Mouse (Mus musculus): Measurements from ENCODE around the gene Chit1.

The Chit1 gene

DNA sequence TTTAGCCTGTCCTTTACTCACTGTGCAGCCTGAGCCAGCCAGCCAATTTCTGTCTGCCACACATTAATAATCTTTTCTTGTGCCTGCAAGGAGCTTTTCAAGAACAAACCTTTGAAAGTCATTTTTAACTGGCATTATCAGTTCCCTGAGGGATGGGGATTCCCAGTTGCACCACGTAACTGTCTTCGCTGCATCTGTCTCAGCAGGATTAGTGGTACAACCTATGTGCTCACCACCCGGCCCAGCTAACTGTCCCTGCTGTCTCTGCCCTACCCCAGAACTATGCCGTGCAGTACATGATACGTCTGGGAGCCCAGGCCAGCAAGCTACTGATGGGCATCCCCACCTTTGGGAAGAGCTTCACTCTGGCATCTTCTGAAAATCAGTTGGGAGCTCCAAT, 77.2 kb downstream of the Chit1 start:
- no peak for DNase-seq (ENCODE audit: low read depth, low spot score)

DNA sequence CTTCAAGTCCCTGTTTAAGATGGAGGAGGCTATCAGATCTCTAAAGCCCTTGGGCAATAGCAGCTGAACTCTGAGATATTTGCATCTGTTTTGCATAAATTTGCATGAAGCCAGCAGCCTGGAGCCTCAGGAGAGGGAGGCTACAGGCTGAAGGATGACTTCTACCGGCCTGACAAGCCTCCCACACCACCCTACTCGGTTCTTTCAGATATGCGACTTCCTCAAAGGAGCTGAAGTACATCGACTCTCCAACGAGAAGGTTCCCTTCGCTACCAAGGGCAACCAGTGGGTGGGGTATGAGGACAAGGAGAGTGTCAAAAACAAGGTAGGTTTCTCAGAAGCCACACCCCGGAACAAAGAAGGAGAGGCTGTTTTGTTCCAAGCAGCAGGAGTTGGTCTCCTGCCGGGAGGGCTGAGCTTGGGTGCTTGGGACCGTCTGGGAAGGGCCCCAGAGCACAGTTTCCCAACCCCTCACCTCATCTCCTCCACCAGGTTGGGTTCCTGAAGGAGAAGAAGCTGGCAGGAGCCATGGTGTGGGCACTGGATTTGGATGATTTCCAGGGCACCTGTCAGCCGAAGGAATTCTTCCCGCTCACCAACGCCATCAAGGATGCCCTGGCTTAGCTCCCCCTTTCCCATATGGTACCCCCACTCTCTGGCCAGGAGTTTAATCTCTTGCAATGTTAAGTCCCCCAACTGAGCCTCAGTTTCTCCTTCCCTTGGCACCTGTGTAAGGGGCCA, 78.1 kb downstream of the Chit1 start:
- no peak for DNase-seq (ENCODE audit: low read depth, low spot score)

DNA sequence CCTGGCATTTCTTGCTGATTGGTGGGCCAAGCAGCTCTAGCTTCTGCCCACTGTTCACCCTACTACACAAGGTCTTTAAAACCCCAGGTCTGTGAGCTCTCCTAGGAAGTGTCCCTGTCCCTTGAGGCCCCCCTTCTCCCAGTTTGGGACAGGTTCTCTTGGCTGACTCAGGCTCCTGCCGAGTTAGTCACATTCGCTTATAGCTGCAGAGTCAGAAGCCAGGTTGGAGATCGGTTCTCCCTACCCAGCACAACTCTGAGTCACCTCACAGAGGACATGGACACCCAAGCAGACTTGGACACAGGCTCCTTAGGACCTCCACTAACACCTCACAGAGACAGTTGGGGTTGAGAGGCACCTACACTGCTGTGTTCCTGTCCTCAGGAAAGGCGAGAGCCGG, 80.2 kb downstream of the Chit1 start:
- no peak for DNase-seq (ENCODE audit: low read depth, low spot score)

DNA sequence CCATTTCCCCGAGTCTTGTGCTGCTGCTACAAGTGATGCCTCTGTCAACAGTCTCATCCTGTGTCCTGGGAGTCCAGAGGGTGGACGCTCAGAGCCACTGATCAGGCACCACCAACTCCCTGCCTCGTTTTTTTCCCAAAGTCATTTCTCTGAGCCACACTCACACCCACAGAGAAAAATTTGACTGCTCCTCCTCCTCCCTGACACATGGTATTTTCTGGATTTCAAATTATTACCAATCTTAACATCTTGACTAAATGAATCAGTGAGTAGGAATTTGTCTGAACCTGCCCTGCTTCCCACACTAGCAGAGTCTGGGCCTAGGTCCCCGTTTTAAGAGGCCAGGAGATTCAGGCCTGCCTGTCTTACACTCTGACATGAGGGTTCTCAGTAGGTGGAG, 81.0 kb downstream of the Chit1 start:
- DNase-seq (ENCODE audit: low read depth, low spot score): no peak

DNA sequence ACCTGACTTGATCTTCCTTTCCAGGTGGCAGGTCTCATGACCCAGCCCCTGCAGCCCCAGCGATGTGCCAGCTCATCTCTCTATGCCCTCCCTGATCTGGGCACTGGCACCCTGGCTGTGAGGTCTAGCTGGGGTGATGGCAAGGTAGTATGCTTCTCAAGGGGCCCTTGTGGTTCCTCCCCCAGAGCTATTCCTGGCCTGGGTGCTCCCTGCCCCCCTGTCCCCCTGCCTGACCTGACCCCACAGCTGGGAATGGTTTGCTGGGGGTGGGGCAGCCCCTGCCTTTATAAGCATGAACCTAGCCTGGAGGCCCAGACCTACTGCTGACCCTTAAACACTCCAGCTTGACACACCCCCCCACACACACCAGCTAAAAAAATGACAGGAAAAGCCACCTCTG, 82.1 kb downstream of the Chit1 start, which contains the start of gene Mybph:
Mybph (plus strand) TSS at position 323 of the 400 bp plus-strand sequence.
- DNase-seq (ENCODE audit: low read depth, low spot score): no peak

DNA sequence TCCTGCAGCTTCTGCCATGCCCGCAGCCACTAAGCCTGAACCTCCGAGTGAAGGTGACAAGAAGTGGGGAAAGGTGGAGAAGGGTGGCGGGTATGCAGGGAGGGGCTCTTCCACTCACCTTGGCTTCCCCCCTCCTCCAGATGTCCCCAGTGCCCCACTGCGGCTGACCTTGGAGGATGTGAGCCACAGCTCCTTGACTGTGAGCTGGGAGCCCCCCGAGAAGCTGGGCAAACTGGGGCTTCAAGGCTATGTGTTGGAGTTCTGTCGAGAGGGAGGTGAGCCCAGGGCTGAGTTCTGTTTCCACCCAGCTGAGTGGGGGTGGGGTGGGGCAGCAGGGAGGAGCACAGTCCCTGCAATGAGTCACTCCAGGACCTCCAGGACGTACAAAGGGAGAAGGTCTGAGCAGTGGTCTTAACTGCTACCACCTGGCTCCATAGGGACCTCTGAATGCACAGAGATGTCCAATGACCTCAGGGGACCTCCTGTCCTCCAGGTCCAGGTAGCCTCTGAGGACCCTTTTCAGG, 82.7 kb downstream of the Chit1 start:
- no peak for DNase-seq (ENCODE audit: low read depth, low spot score)

DNA sequence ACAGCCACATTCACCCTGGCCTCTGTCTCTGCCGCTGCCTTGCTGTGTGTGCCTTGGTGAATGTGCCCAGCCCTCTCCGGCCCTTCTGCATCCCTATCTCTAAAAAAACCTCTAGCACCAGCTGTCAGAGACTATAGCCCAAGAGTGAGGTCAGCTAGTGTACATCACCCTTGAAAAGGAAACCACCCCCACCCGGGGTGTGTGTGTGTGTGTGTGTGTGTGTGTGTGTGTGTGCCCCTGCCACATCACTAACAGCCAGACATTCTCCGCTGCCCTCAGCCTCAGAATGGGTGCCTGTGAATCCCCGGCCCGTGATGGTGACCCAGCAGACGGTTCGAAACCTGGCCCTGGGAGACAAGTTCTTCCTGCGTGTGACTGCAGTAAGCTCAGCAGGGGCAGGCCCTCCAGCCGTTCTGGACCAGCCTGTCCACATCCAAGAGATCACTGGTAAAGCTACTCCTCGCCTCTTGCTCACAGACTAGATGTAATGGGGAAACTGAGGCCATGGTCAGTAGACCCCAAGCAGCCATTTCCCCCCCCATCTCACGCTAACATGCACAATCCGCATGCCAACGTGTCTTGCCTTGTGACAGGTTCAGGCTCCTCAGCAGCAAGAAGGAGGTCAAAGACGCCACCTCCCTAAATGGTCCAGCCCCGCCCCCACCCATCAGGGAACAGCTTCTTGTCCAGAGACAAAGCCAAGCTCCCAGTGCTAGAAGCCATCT, 83.4 kb downstream of the Chit1 start:
- no peak for DNase-seq (ENCODE audit: low read depth, low spot score)

DNA sequence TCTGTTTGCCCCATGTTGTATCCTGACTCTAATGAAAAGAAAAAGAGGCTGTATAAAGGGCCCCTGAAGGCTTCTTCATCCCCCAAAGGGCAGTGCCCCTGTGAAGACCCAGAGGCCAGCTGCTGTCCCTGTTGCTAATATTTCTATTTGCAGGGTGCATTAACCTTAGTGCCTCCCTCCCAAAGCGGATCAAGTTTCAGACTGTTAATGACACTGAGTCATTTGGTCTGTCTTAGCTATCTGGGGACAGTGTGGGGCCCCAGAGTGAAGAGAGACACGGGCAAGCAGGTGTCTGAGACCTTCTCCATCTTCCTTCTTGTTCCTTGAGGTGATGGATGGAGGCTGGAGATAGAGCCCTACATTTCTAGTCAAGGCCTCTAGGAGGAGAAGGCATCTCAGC, 84.1 kb downstream of the Chit1 start:
- no peak for DNase-seq (ENCODE audit: low read depth, low spot score)

DNA sequence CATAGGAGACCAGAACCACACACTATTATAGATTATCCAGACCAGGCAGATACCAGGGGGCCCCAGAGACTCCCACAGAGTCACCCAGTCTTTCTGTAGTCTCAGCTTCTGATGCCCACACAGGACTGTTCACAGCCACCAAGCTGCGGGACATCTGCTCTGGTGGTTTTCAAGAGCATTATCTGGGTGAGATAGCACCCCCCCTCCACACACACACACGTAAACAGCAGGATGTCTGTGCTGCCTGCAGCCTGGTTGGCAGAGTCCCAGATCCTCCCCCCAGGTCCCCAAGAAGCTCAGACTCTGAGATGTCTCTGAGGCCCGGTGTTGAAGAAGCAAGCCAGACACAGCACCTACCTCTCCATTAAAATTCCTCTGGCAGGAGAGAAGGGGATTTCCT, 84.5 kb downstream of the Chit1 start:
- DNase-seq (ENCODE audit: low read depth, low spot score): no peak

DNA sequence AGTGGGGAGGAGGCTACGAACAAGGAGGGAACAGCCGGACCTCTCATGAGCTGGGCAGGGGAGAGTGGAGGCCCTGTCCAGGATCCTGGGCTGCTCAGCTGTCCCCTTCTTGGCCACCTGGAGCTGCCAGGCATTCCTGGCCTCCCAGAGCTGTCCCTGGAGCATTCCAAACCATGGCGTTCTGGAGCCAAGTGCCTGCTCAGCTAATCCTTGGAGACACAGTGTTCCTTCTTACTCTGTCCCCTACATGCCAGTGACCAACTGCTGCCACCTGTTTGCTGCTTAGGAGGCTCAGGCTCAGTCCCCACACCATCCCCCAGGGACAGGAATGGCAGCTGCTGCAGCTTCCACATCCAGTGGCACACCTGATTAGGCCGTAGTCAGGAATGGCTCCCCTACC, 84.9 kb downstream of the Chit1 start:
- no peak for DNase-seq (ENCODE audit: low read depth, low spot score)

DNA sequence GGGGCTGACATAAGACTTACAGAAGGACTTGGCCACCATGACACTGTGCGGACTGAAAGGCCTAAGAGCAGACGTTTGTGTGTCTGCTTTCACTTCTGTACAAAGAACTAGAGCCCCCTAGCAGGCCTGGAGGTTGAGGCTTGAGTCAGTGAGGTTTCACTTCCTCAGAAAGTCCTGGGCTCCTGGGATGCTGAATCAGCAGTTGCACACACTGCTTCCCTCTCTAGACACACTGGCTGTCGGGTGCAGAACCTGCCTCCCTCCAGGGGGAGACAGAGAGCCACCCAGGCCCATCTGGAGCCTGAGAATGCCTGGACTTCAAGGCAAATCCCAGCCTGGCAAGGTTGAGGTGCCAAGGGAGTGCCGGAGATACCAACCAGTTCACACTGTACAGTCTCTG, 85.3 kb downstream of the Chit1 start:
- no peak for DNase-seq (ENCODE audit: low read depth, low spot score)

DNA sequence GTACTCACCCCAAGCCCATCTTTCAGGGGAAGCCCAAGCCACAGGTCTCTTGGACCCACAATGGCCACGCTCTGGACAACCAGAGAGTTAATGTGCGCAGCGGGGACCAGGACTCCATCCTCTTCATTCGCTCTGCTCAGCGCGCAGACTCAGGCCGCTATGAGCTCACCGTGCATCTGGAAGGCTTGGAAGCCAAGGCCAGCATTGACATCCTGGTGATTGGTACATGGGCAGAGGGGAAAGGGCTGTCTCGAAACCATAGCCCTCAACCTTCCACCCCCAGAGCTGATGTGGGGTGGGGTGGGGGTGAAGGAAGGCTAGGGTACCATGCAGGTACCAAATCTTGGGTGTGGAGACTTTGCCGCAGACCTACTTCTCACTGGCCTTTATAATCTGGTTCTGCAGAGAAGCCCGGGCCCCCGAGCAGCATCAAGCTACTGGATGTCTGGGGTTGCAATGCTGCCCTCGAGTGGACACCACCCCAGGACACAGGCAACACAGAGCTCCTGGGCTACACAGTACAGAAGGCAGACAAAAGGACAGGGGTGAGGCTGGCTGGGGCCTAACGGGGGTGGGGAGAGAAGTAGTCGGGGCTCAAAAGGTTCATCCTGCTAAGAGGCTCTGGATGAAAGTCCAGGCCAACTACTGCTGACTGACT, 86.4 kb downstream of the Chit1 start:
- no peak for DNase-seq (ENCODE audit: low read depth, low spot score)

DNA sequence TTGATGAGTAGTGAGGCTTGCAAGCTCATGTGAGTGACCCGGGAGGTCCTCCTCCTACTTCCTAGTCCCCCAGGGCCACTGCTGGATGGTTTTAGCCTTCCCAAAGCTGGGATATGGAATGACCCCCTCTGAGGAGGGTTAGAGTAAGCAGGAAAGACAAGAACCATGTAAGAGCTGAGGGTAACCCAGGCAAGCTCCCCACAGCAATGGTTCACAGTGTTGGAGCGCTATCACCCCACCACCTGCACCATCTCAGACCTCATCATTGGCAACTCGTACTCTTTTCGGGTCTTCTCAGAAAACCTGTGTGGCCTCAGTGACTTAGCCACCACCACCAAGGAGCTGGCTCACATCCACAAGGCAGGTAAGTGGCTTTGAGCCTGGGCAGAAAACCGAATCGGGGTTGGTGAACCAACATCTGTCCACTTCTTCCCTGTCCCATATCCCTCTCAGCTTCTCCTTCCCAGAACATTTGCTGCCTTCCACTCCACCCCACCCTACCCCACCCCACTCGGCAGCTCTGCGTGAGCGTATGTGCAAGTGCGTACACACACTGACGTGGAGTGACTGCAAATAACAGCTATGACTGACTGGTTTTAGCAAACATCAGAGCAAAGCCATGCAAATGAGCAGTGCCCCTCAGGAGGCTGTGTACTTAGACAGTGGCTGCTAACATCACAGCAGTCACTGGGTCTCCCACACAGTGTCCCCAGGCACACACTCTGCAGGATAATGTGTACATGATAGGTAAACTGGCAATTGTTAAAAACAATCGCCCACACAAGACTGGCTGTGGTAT, 87.4 kb downstream of the Chit1 start:
- DNase-seq (ENCODE audit: low read depth, low spot score): no peak

DNA sequence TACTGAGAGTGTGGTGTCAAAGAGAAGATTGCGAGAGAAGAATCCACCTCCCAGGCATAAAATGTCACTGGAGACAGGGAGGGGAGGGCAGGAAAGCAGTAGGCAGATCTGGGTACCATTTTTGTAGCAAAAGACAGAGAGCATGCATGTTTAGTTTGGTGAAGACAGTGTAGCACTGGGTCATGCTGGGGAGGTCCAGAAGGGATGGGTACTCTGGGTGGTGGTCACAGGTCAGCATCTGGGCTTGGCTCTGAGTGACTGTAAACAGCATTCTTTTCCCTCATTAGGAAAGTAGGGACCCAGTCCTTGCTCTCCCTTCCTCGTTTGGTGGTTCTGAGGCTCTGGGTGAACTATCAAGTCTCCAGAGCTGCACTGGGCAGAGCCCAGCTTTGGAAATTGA, 89.4 kb downstream of the Chit1 start:
- no peak for DNase-seq (ENCODE audit: low read depth, low spot score)

Data from embryo, embryonic 11.5 days (tissue).